Mouse (Mus musculus): ENCODE results near the gene Frmd4b.

DNA sequence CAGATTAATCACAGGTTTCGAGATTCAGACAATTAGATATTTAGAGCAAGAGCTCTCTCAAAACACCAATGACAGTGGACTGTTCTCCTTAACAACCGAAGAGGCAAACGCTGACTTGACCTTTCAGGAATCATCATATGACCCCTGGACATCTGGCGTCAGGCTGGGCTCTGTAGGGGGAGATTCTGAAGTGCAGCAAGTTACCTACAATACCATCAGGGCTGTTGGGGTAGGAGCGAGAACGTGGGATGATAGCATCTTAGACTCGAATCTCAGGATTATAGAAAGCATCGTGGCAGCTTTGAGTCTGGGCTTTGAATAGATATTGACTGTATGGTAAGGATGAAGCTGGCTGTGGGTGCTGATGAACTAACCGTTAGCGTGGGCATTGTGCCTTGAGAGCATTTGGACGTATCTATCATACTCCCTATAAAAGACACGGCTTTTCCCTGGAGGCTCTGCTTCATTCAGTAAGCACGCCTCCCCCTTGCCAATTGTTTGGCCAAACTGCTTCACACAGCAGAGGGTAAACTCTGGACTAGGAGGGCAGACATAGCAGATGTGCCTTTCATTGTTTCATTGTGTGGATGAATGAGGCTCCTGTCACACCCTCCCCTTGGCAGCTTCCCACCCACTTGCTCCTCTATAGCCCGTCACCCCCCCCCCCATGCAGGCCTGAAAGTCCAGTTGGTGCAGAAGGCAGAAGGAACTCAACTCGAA is 88.2 kb downstream of the Frmd4b start:
- TF ChIP-seq POLR2A (IDR thresholded peaks at IDR 0.05; ENCODE audit: low read depth, low read length) (no peak), CTCF (IDR thresholded peaks at IDR 0.05; ENCODE audit: extremely low read depth, insufficient read length, insufficient replicate concordance, low read depth, low read length) (no peak)

All from small intestine, adult 2 months (tissue).